Mouse (Mus musculus) forebrain, embryonic 13.5 days (tissue): Measurements from ENCODE around the gene Atp6v1d. TPM values are rescaled to one million over a fixed set of nuclear protein-coding genes. Genes with fewer than 3 reads are reported as not detected.

Experiments used
- ATAC-seq: fragments of 200-750 bp; cut with Nextera tagmentation; 2 replicates; pipeline ENCODE4 v1.8.0; 2017
- H3K27ac ChIP-seq: fragments of 300-500 bp; sonication (generic); 2 replicates; pipeline ENCODE4 v1.5.1; 2015; ENCODE audit warnings: inconsistent platforms, mild to moderate bottlenecking, moderate library complexity
- H3K27me3 ChIP-seq: fragments of 300-500 bp; sonication (generic); 2 replicates; pipeline ENCODE4 v1.6.1; 2015; ENCODE audit warnings: mild to moderate bottlenecking, inconsistent platforms
- H3K36me3 ChIP-seq: fragments of 300-500 bp; sonication (generic); 2 replicates; pipeline ENCODE4 v1.6.1; 2015; ENCODE audit warnings: mild to moderate bottlenecking, inconsistent platforms; ENCODE audit not compliant: poor library complexity, severe bottlenecking
- H3K4me1 ChIP-seq: fragments of 300-500 bp; sonication (generic); 2 replicates; pipeline ENCODE4 v1.6.1; 2015; ENCODE audit warnings: inconsistent platforms
- H3K4me2 ChIP-seq: fragments of 300-500 bp; sonication (generic); 2 replicates; pipeline ENCODE4 v1.6.1; 2015; ENCODE audit warnings: inconsistent platforms, mild to moderate bottlenecking, moderate library complexity
- H3K4me3 ChIP-seq: fragments of 300-500 bp; sonication (generic); 2 replicates; pipeline ENCODE4 v1.5.1; 2015; ENCODE audit warnings: mild to moderate bottlenecking, inconsistent platforms
- H3K9ac ChIP-seq: fragments of 300-500 bp; sonication (generic); 2 replicates; pipeline ENCODE4 v1.6.1; 2015; ENCODE audit warnings: mild to moderate bottlenecking, inconsistent platforms
- H3K9me3 ChIP-seq: fragments of 300-500 bp; sonication (generic); replicated peaks from 2 replicates; pipeline ENCODE4 v1.6.1; 2016; ENCODE audit warnings: inconsistent platforms
- WGBS: fragments of 180-500 bp; shearing (Covaris S2); methylation state at CpG from one replicate; pipeline ENCODE4 v1.1.7; 2015; 5-methylcytosine and 5-hydroxymethylcytosine counted together
- polyA plus RNA-seq: library from polyadenylated mRNA; unstranded; fragments of >200 nt; fragmentation: Nextera tagmentation; extraction: Ambion mirVana; gene quantifications from 2 replicates; pipeline ENCODE4 v1.2.1, GENCODE M21; 2015

The Atp6v1d gene
- 107 and 111 TPM in 2 replicates for polyA plus RNA-seq

- Histone ChIP-seq H3K9ac (peak within 1 kb of the TSS; percentile 93), H3K36me3 (no peaks in the 10 kb centered on the region; the same call in 1 of the 2 replicates), H3K27ac (peak within 1 kb of the TSS; percentile 73), H3K4me3 (peak within 1 kb of the TSS; percentile 91), H3K4me1 (peaks cover 33% of the 10 kb centered on the region), H3K4me2 (peak within 1 kb of the TSS; percentile 95), H3K9me3 (no peaks in the 10 kb centered on the region), H3K27me3 (no peaks in the 10 kb centered on the region)
- WGBS, result under 1% methylated on average over 55 of the region's 55 CpGs
- peak; percentile 100 for ATAC-seq
Observed at GRCm38 (mm10) chr12:78861496-78862253, at the start of gene Atp6v1d, which contains the start of gene Eif2s1. Gene Atp6v1d, minus strand, starts transcription at chr12:78861638. Gene Eif2s1, plus strand, starts transcription at chr12:78861819.

- 10% methylated on average over 16 of the region's 16 CpGs for WGBS
- H3K36me3 ChIP-seq, result no peaks in the 10 kb centered on the region
- peak overlapping the region; percentile 37 for H3K4me3 ChIP-seq
- no peak overlapping the region for H3K9ac ChIP-seq
- no peak for ATAC-seq
- H3K9me3 ChIP-seq, result no peaks in the 10 kb centered on the region
- H3K27ac ChIP-seq, result no peak overlapping the region
- H3K4me1 ChIP-seq, result peaks cover 21% of the 10 kb centered on the region
- peaks cover 72% of the 10 kb centered on the region for H3K27me3 ChIP-seq
- H3K4me2 ChIP-seq, result peak overlapping the region; percentile 63
Observed at GRCm38 (mm10) chr12:78910684-78911461, 49.4 kb upstream of the Atp6v1d start.

- no peak overlapping the region for H3K27ac ChIP-seq
- no peak for ATAC-seq
- no peaks in the 10 kb centered on the region for H3K36me3 ChIP-seq
- no peak overlapping the region for H3K4me2 ChIP-seq
- H3K9me3 ChIP-seq, result no peaks in the 10 kb centered on the region
- H3K4me3 ChIP-seq, result no peak overlapping the region
- 81% methylated on average over 6 of the region's 6 CpGs for WGBS
- no peak overlapping the region for H3K9ac ChIP-seq
- H3K27me3 ChIP-seq, result peaks cover 63% of the 10 kb centered on the region
- H3K4me1 ChIP-seq, result peaks cover 21% of the 10 kb centered on the region
Observed at GRCm38 (mm10) chr12:78908081-78908605, 46.7 kb upstream of the Atp6v1d start.

GRCm38 (mm10) chr12:78906707-78907162 lies 45.3 kb upstream of the Atp6v1d start, which contains the start of gene Plek2:
Gene Plek2, minus strand, starts transcription at chr12:78906964.
- peak within 1 kb of the TSS; percentile 89 for H3K4me2 ChIP-seq
- 2% methylated on average over 38 of the region's 38 CpGs for WGBS
- no peaks in the 10 kb centered on the region for H3K36me3 ChIP-seq
- H3K9ac ChIP-seq, result peak within 1 kb of the TSS; percentile 61
- H3K4me1 ChIP-seq, result peaks cover 16% of the 10 kb centered on the region
- no peaks in the 10 kb centered on the region for H3K9me3 ChIP-seq
- H3K4me3 ChIP-seq, result peak within 1 kb of the TSS; percentile 47
- peaks cover 50% of the 10 kb centered on the region for H3K27me3 ChIP-seq
- peak; percentile 59; the same call in 1 of the 2 replicates for ATAC-seq
- no peak within 1 kb of the TSS for H3K27ac ChIP-seq

- H3K27ac ChIP-seq, result no peak overlapping the region
- WGBS, result 80% methylated on average over 6 of the region's 7 CpGs
- no peak for ATAC-seq
- no peaks in the 10 kb centered on the region for H3K36me3 ChIP-seq
- no peaks in the 10 kb centered on the region for H3K9me3 ChIP-seq
- H3K4me3 ChIP-seq, result no peak overlapping the region
- peaks cover 7% of the 10 kb centered on the region for H3K4me1 ChIP-seq
- H3K27me3 ChIP-seq, result peaks cover 28% of the 10 kb centered on the region
- no peak overlapping the region for H3K4me2 ChIP-seq
- no peak overlapping the region for H3K9ac ChIP-seq
Observed at GRCm38 (mm10) chr12:78904499-78904898, 43.1 kb upstream of the Atp6v1d start.

- no peak overlapping the region for H3K4me2 ChIP-seq
- H3K9me3 ChIP-seq, result no peaks in the 10 kb centered on the region
- peaks cover 7% of the 10 kb centered on the region for H3K4me1 ChIP-seq
- no peak overlapping the region for H3K9ac ChIP-seq
- WGBS, result 90% methylated on average over 4 of the region's 4 CpGs
- H3K27ac ChIP-seq, result no peak overlapping the region
- peaks cover 17% of the 10 kb centered on the region for H3K27me3 ChIP-seq
- no peak overlapping the region for H3K4me3 ChIP-seq
- ATAC-seq, result no peak
- no peaks in the 10 kb centered on the region for H3K36me3 ChIP-seq
Observed at GRCm38 (mm10) chr12:78903313-78903712, 41.9 kb upstream of the Atp6v1d start.

- Histone ChIP-seq H3K9me3 (no peaks in the 10 kb centered on the region), H3K4me3 (no peak overlapping the region), H3K27ac (no peak overlapping the region), H3K27me3 (peaks cover 7% of the 10 kb centered on the region; the same call in 1 of the 2 replicates), H3K36me3 (no peaks in the 10 kb centered on the region), H3K4me1 (peaks cover 1% of the 10 kb centered on the region; the same call in 1 of the 2 replicates), H3K9ac (no peak overlapping the region), H3K4me2 (no peak overlapping the region)
- ATAC-seq, result no peak
- 91% methylated on average over 5 of the region's 5 CpGs for WGBS
Observed at GRCm38 (mm10) chr12:78901467-78901866, 40.0 kb upstream of the Atp6v1d start.

- Histone ChIP-seq H3K4me2 (no peak overlapping the region), H3K36me3 (no peaks in the 10 kb centered on the region), H3K9ac (no peak overlapping the region), H3K27ac (no peak overlapping the region), H3K27me3 (no peaks in the 10 kb centered on the region), H3K4me1 (no peaks in the 10 kb centered on the region), H3K4me3 (no peak overlapping the region), H3K9me3 (no peaks in the 10 kb centered on the region)
- WGBS, result 93% methylated on average over 1 of the region's 1 CpGs
- no peak for ATAC-seq
Observed at GRCm38 (mm10) chr12:78897861-78898260, 36.4 kb upstream of the Atp6v1d start.

- 87% methylated on average over 2 of the region's 2 CpGs for WGBS
- Histone ChIP-seq H3K9me3 (no peaks in the 10 kb centered on the region), H3K9ac (no peak overlapping the region), H3K27ac (no peak overlapping the region), H3K27me3 (no peaks in the 10 kb centered on the region), H3K4me3 (no peak overlapping the region), H3K4me2 (no peak overlapping the region), H3K36me3 (peaks cover 15% of the 10 kb centered on the region), H3K4me1 (no peaks in the 10 kb centered on the region)
- no peak for ATAC-seq
Observed at GRCm38 (mm10) chr12:78891149-78891548, 29.7 kb upstream of the Atp6v1d start.

GRCm38 (mm10) chr12:78890062-78890461 lies 28.6 kb upstream of the Atp6v1d start:
- no peak for ATAC-seq
- H3K4me2 ChIP-seq, result no peak overlapping the region
- WGBS, result 69% methylated on average over 1 of the region's 1 CpGs
- H3K4me3 ChIP-seq, result no peak overlapping the region
- no peaks in the 10 kb centered on the region for H3K4me1 ChIP-seq
- H3K27ac ChIP-seq, result no peak overlapping the region
- no peak overlapping the region for H3K9ac ChIP-seq
- H3K27me3 ChIP-seq, result no peaks in the 10 kb centered on the region
- no peaks in the 10 kb centered on the region for H3K9me3 ChIP-seq
- peaks cover 25% of the 10 kb centered on the region for H3K36me3 ChIP-seq

- Histone ChIP-seq H3K4me1 (no peaks in the 10 kb centered on the region), H3K4me3 (no peak overlapping the region), H3K27me3 (no peaks in the 10 kb centered on the region), H3K9me3 (no peaks in the 10 kb centered on the region), H3K36me3 (peaks cover 58% of the 10 kb centered on the region), H3K9ac (no peak overlapping the region), H3K27ac (no peak overlapping the region), H3K4me2 (no peak overlapping the region)
- ATAC-seq, result no peak
- WGBS, result 95% methylated on average over 3 of the region's 3 CpGs
Observed at GRCm38 (mm10) chr12:78874581-78874980, 13.1 kb upstream of the Atp6v1d start.

GRCm38 (mm10) chr12:78868115-78868514 lies 6.7 kb upstream of the Atp6v1d start:
- Histone ChIP-seq H3K9me3 (no peaks in the 10 kb centered on the region), H3K36me3 (peaks cover 35% of the 10 kb centered on the region), H3K4me3 (no peak overlapping the region), H3K4me1 (peaks cover 10% of the 10 kb centered on the region), H3K27me3 (no peaks in the 10 kb centered on the region), H3K4me2 (no peak overlapping the region), H3K27ac (no peak overlapping the region), H3K9ac (no peak overlapping the region)
- WGBS, result 96% methylated on average over 1 of the region's 1 CpGs
- no peak for ATAC-seq
